Mouse (Mus musculus) MEL (cell line): ENCODE measurements around the gene Emc1.

Source experiments
- CTCF ChIP-seq, 3 experiments: IDR thresholded peaks in 2 of 3; conservative IDR thresholded peaks in 1 of 3; 2 replicates each; pipeline ENCODE4 v1.5.1; 2011 to 2012; ENCODE audit warnings: low read length in 3 of 3, low read depth in 2 of 3, mild to moderate bottlenecking in 2 of 3, improper control_type of control experiment in 1 of 3, inconsistent platforms in 1 of 3, mixed read lengths in 1 of 3, moderate library complexity in 1 of 3; ENCODE audit not compliant: control insufficient read depth in 1 of 3, insufficient read depth in 1 of 3, poor library complexity in 1 of 3, severe bottlenecking in 1 of 3
- E2F4 ChIP-seq: IDR thresholded peaks from 2 replicates; pipeline ENCODE4 v1.6.1; 2011; ENCODE audit warnings: low read depth, low read length, improper control_type of control experiment, borderline replicate concordance
- GABPA ChIP-seq: IDR thresholded peaks from 2 replicates; pipeline ENCODE4 v1.6.1; 2012; ENCODE audit warnings: low read depth, mild to moderate bottlenecking, inconsistent platforms, low read length, improper control_type of control experiment, moderate library complexity
- GATA1 ChIP-seq: IDR thresholded peaks from 2 replicates; pipeline ENCODE4 v1.6.1; 2011; ENCODE audit warnings: low read depth, low read length, improper control_type of control experiment
- MAX ChIP-seq: IDR thresholded peaks from 2 replicates; pipeline ENCODE4 v1.6.1; 2011; ENCODE audit warnings: low read length, improper control_type of control experiment
- MEF2A ChIP-seq: IDR thresholded peaks from 2 replicates; pipeline ENCODE4 v1.6.1; 2014; ENCODE audit warnings: low read depth, mild to moderate bottlenecking, inconsistent platforms, low read length, improper control_type of control experiment; ENCODE audit not compliant: poor library complexity, insufficient replicate concordance, severe bottlenecking; ENCODE audit errors: extremely low read depth
- MYB ChIP-seq: IDR thresholded peaks from 2 replicates; pipeline ENCODE4 v1.6.1; 2011; ENCODE audit warnings: mild to moderate bottlenecking, low read depth, low read length, improper control_type of control experiment
- POLR2A ChIP-seq, 2 experiments: IDR thresholded peaks; 2 replicates each; pipeline ENCODE4 v1.6.1; 2011 to 2012; ENCODE audit warnings: low read length in 2 of 2, mild to moderate bottlenecking in 2 of 2, control low read depth in 1 of 2, improper control_type of control experiment in 1 of 2, low read depth in 1 of 2, moderate library complexity in 1 of 2; ENCODE audit not compliant: control insufficient read depth in 1 of 2, insufficient read depth in 1 of 2, poor library complexity in 1 of 2
- RAD21 ChIP-seq: IDR thresholded peaks from 2 replicates; pipeline ENCODE4 v1.6.1; 2011; ENCODE audit warnings: mild to moderate bottlenecking, low read depth, low read length, improper control_type of control experiment
- SIN3A ChIP-seq: IDR thresholded peaks from 2 replicates; pipeline ENCODE4 v1.6.1; 2012; ENCODE audit warnings: low read length, improper control_type of control experiment, inconsistent platforms
- ZNF384 ChIP-seq: IDR thresholded peaks from 2 replicates; pipeline ENCODE4 v1.6.1; 2012; ENCODE audit warnings: low read depth, mild to moderate bottlenecking, inconsistent platforms, low read length, improper control_type of control experiment

DNA sequence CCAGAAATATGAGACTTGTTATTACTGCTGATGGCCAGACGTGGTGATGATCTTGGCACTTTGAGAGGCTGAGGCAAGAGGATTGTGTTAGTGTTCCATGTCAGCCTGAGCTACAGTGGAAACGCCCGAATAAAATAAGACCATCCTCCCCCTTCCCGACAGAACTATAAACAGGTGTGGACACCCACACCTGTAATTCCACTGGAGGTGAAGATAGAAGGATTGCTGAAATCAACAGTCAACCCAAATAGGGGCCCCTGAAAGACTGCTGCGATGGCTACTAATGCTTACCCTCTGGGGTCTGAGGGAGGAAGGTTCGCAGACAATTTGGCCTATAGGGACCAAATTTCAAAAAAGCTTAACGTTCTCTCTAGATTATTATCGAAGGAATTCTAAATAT is 27.3 kb downstream of the Emc1 start:
- TF ChIP-seq POLR2A (IDR thresholded peaks at IDR 0.05; ENCODE audit: control insufficient read depth in 1 of 2, insufficient read depth in 1 of 2, low read depth in 1 of 2, low read length in 2 of 2, poor library complexity in 1 of 2) (no peak), CTCF (IDR thresholded peaks at IDR 0.05 in 2 of 3, conservative IDR thresholded peaks at IDR 0.05 in 1 of 3; ENCODE audit: control insufficient read depth in 1 of 3, insufficient read depth in 1 of 3, low read depth in 2 of 3, low read length in 3 of 3, poor library complexity in 1 of 3, severe bottlenecking in 1 of 3) (no peak), SIN3A (0 out of 2 replicates have a peak, but pooled peaks have one; percentile 2), MAX (no peak), ZNF384 (no peak), RAD21 (no peak), E2F4 (no peak), MYB (no peak), MEF2A (no peak), GATA1 (no peak), GABPA (no peak)
